Mouse (Mus musculus) lung, adult 2 months (tissue): ENCODE measurements around the gene Mfsd4b5.

Source experiments
- CTCF ChIP-seq: fragments of 200-500 bp; IDR thresholded peaks from 2 replicates; pipeline ENCODE4 v1.5.1; 2011; ENCODE audit warnings: mild to moderate bottlenecking, low read length, control low read depth; ENCODE audit not compliant: insufficient read depth
- POLR2A ChIP-seq: fragments of 200-500 bp; IDR thresholded peaks from 2 replicates; pipeline ENCODE4 v1.6.1; 2011; ENCODE audit warnings: low read depth, mild to moderate bottlenecking, control low read depth, low read length, borderline replicate concordance; ENCODE audit errors: extremely low read depth

DNA sequence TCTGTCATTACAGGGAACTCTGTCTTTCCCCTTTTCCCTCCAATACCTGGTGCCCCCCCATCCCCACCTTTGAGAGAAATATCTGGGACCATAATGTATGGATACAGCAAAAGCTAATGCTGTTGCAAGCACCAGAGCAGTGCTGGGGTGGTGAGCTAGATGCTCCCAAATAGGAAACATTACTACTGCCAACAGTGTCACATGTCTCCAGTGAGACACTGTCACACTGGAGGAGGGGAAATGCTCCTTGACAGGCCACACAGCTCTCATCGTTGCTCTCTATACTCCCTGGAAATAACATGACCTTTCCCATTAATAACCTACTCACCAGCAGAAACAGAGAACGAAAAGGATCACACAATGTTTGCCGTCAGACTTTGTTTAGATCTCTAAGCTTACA is 33.0 kb upstream of the Mfsd4b5 start:
- TF ChIP-seq POLR2A (no peak), CTCF (no peak)
